ENCODE assay signal across 11 mouse cellular contexts in genomic region chr6:52045517-52045916, GRCm38 (mm10). TPM values are rescaled to one million over a fixed set of nuclear protein-coding genes. Genes with fewer than 3 reads are reported as not detected.
A peak's percentile ranks its signal among the peaks of the same experiment; 100 is the strongest.
DNase-seq lines count a peak whose midpoint lies in the region; ATAC-seq lines count a peak whose summit lies in the region.
"Had no signal": no experiment of that assay in that cellular context is flagged by ENCODE, and none has a peak within 500 bp of the region (broad histone marks: within the 10 kb centered on the region; RNA-seq: fewer than 3 reads in every experiment).

No protein-coding gene starts in this region.

- ATAC-seq in hindbrain, embryonic 11.5 days (ENCODE audit: low FRiP score) = no peak
- no peak for ATAC-seq in hindbrain, embryonic 12.5 days (ENCODE audit: low FRiP score)
- ATAC-seq in hindbrain, embryonic 14.5 days (ENCODE audit: low FRiP score) = no peak

- H3K4me1 ChIP-seq in hindbrain, embryonic 11.5 days (replicated peaks; ENCODE audit: control insufficient read depth, insufficient read depth, low read length) = no peaks in the 10 kb centered on the region
- H3K4me1 ChIP-seq in hindbrain, embryonic 12.5 days = no peaks in the 10 kb centered on the region
- H3K4me1 ChIP-seq in hindbrain, embryonic 14.5 days (replicated peaks; ENCODE audit: control insufficient read depth, insufficient read depth, low read length) = no peaks in the 10 kb centered on the region
- H3K4me1 ChIP-seq: embryonic facial prominence, embryonic 15.5 days; heart, embryonic 13.5 days had no signal

- H3K27ac ChIP-seq in hindbrain, embryonic 11.5 days (ENCODE audit: low read depth, low read length) = no peak overlapping the region
- H3K27ac ChIP-seq in hindbrain, embryonic 12.5 days = no peak overlapping the region
- no peak overlapping the region for H3K27ac ChIP-seq in hindbrain, embryonic 14.5 days
- H3K27ac ChIP-seq: embryonic facial prominence, embryonic 15.5 days; heart, embryonic 13.5 days had no signal

- H3K36me3 ChIP-seq in hindbrain, embryonic 11.5 days (ENCODE audit: control insufficient read depth, insufficient read depth, low read length) = no peaks in the 10 kb centered on the region
- H3K36me3 ChIP-seq in hindbrain, embryonic 12.5 days = no peaks in the 10 kb centered on the region
- no peaks in the 10 kb centered on the region for H3K36me3 ChIP-seq in hindbrain, embryonic 14.5 days (replicated peaks; ENCODE audit: control insufficient read depth, insufficient read depth)
- H3K36me3 ChIP-seq: embryonic facial prominence, embryonic 15.5 days; heart, embryonic 13.5 days had no signal

- no peak overlapping the region for H3K9ac ChIP-seq in hindbrain, embryonic 11.5 days (ENCODE audit: low read depth, low read length)
- no peak overlapping the region for H3K9ac ChIP-seq in hindbrain, embryonic 12.5 days
- no peak overlapping the region for H3K9ac ChIP-seq in hindbrain, embryonic 14.5 days
- H3K9ac ChIP-seq: embryonic facial prominence, embryonic 15.5 days; heart, embryonic 13.5 days had no signal

- H3K9me3 ChIP-seq in hindbrain, embryonic 11.5 days (ENCODE audit: control insufficient read depth, low read length) = no peaks in the 10 kb centered on the region
- no peaks in the 10 kb centered on the region for H3K9me3 ChIP-seq in hindbrain, embryonic 12.5 days (replicated peaks)
- no peaks in the 10 kb centered on the region for H3K9me3 ChIP-seq in hindbrain, embryonic 14.5 days (ENCODE audit: control insufficient read depth, low read length)
- H3K9me3 ChIP-seq: embryonic facial prominence, embryonic 15.5 days; heart, embryonic 13.5 days had no signal

- 61% methylated on average over 5 of the region's 5 CpGs for WGBS in hindbrain, embryonic 11.5 days
- 55% methylated on average over 5 of the region's 5 CpGs for WGBS in hindbrain, embryonic 12.5 days
- 64% methylated on average over 5 of the region's 5 CpGs for WGBS in hindbrain, embryonic 14.5 days

- no peak overlapping the region for H3K4me2 ChIP-seq in hindbrain, embryonic 11.5 days (replicated peaks; ENCODE audit: low read depth, low read length)
- no peak overlapping the region for H3K4me2 ChIP-seq in hindbrain, embryonic 12.5 days (replicated peaks)
- no peak overlapping the region for H3K4me2 ChIP-seq in hindbrain, embryonic 14.5 days (replicated peaks)
- H3K4me2 ChIP-seq: embryonic facial prominence, embryonic 15.5 days; heart, embryonic 13.5 days had no signal

- no peaks in the 10 kb centered on the region for H3K27me3 ChIP-seq in hindbrain, embryonic 11.5 days (ENCODE audit: control insufficient read depth, insufficient read depth, low read length)
- no peaks in the 10 kb centered on the region for H3K27me3 ChIP-seq in hindbrain, embryonic 12.5 days
- no peaks in the 10 kb centered on the region for H3K27me3 ChIP-seq in hindbrain, embryonic 14.5 days (ENCODE audit: control insufficient read depth, insufficient read depth, low read length)
- H3K27me3 ChIP-seq: embryonic facial prominence, embryonic 15.5 days; heart, embryonic 13.5 days had no signal

- DNase-seq in hindbrain, embryonic 11.5 days (ENCODE audit: low spot score) = peak; percentile 37
- peak; percentile 26 for DNase-seq in thymus, postnatal 14 days
- DNase-seq in thymus, adult 18-20 months = no peak
- peak; percentile 42 to 45 for DNase-seq in kidney, postnatal 25 days
- DNase-seq in layer of hippocampus, postnatal 36 days = no peak
- DNase-seq in hindbrain, embryonic 14.5 days (ENCODE audit: low spot score) = no peak
- no peak for DNase-seq in neural tube, embryonic 10.5 days (ENCODE audit: extremely low spot score, low spot score)

- no peak overlapping the region for H3K4me3 ChIP-seq in hindbrain, embryonic 11.5 days (ENCODE audit: low read depth, low read length)
- H3K4me3 ChIP-seq in hindbrain, embryonic 12.5 days = no peak overlapping the region
- no peak overlapping the region for H3K4me3 ChIP-seq in hindbrain, embryonic 14.5 days (replicated peaks; ENCODE audit: low read length)
- H3K4me3 ChIP-seq: embryonic facial prominence, embryonic 15.5 days; heart, embryonic 13.5 days; myocyte had no signal

RNA-seq across cellular contexts. Expression of gene Skap2, which starts 33.2 kb away (rescaled TPM):
- polyA plus RNA-seq in hindbrain, embryonic 11.5 days (2014; fragmentation: Nextera tagmentation; extraction: Ambion mirVana) = 29.0 and 30.9 TPM in 2 replicates
- 24.4 and 27.8 TPM in 2 replicates for polyA plus RNA-seq in hindbrain, embryonic 12.5 days (2016; fragmentation: Nextera tagmentation; extraction: Ambion mirVana)
- 10 to 100 TPM; 16.7 to 16.9 TPM for total RNA-seq in layer of hippocampus, postnatal 36 days (2021)
- polyA plus RNA-seq in hindbrain, embryonic 14.5 days (2014; fragmentation: Nextera tagmentation; extraction: Ambion mirVana) = 33.1 and 38.6 TPM in 2 replicates

Comparison
In these comparisons a context has a peak if more than half of its experiments do, and no peak if none do; other contexts are left out.
1. DNase-seq: peak in hindbrain, embryonic 11.5 days (single experiment), thymus, postnatal 14 days (single experiment) and kidney, postnatal 25 days (2 of 2); none in thymus, adult 18-20 months (0 of 2), layer of hippocampus, postnatal 36 days (0 of 2), hindbrain, embryonic 14.5 days (single experiment) and neural tube, embryonic 10.5 days (single experiment).